Mouse (Mus musculus) hindbrain, embryonic 15.5 days (tissue): Measurements from ENCODE around the gene Pacsin3. TPM values are rescaled to one million over a fixed set of nuclear protein-coding genes. Genes with fewer than 3 reads are reported as not detected.
A peak's percentile ranks its signal among the peaks of the same experiment; 100 is the strongest.

Experiments
- ATAC-seq: fragments of 200-750 bp; cut with Nextera tagmentation; 2 replicates; pipeline ENCODE4 v1.8.0; 2017; ENCODE audit warnings: low read depth, moderate number of reproducible peaks, moderate TSS enrichment; ENCODE audit not compliant: low FRiP score
- H3K27ac ChIP-seq: fragments of 300-500 bp; sonication (generic); replicated peaks from 2 replicates; pipeline ENCODE4 v1.5.1; 2015; ENCODE audit warnings: mild to moderate bottlenecking, inconsistent platforms
- H3K27me3 ChIP-seq: fragments of 300-500 bp; sonication (generic); 2 replicates; pipeline ENCODE4 v1.6.1; 2015; ENCODE audit warnings: control low read depth, inconsistent platforms
- H3K36me3 ChIP-seq: fragments of 300-500 bp; sonication (generic); 2 replicates; pipeline ENCODE4 v1.6.1; 2015; ENCODE audit warnings: control low read depth, inconsistent platforms
- H3K4me1 ChIP-seq: fragments of 300-500 bp; sonication (generic); replicated peaks from 2 replicates; pipeline ENCODE4 v1.6.1; 2015; ENCODE audit warnings: control low read depth, inconsistent platforms
- H3K4me2 ChIP-seq: fragments of 300-500 bp; sonication (generic); 2 replicates; pipeline ENCODE4 v1.6.1; 2015; ENCODE audit warnings: moderate library complexity, mild to moderate bottlenecking, inconsistent platforms
- H3K4me3 ChIP-seq: fragments of 300-500 bp; sonication (generic); 2 replicates; pipeline ENCODE4 v1.5.1; 2015; ENCODE audit warnings: mild to moderate bottlenecking, inconsistent platforms
- H3K9ac ChIP-seq: fragments of 300-500 bp; sonication (generic); 2 replicates; pipeline ENCODE4 v1.6.1; 2015; ENCODE audit warnings: inconsistent platforms
- H3K9me3 ChIP-seq: fragments of 300-500 bp; sonication (generic); 2 replicates; pipeline ENCODE4 v1.6.1; 2016; ENCODE audit warnings: control low read depth, inconsistent platforms
- WGBS: fragments of 180-500 bp; shearing (Covaris S2); methylation state at CpG from one replicate; pipeline ENCODE4 v1.1.7; 2015; 5-methylcytosine and 5-hydroxymethylcytosine counted together
- polyA plus RNA-seq: library from polyadenylated mRNA; unstranded; fragments of >200 nt; fragmentation: Nextera tagmentation; extraction: Ambion mirVana; gene quantifications from 2 replicates; pipeline ENCODE4 v1.2.1, GENCODE M21; 2015

The Pacsin3 gene
- polyA plus RNA-seq, 1 experiment from 2014 or later: 17.0 TPM

GRCm38 (mm10) chr2:91285885-91286505, 30.2 kb downstream of the Pacsin3 start:
- Histone ChIP-seq H3K9ac (no peak overlapping the region), H3K4me1 (peaks cover 16% of the 10 kb centered on the region), H3K27ac (no peak overlapping the region), H3K4me2 (no peak overlapping the region), H3K27me3 (no peaks in the 10 kb centered on the region), H3K36me3 (0 out of 2 replicates have a peak, but pooled peaks cover 4% of the 10 kb centered on the region), H3K9me3 (no peaks in the 10 kb centered on the region), H3K4me3 (no peak overlapping the region)
- peak; percentile 27; the same call in 1 of the 2 replicates for ATAC-seq
- WGBS: 13% methylated on average over 7 of the region's 7 CpGs

GRCm38 (mm10) chr2:91287563-91287962, 31.8 kb downstream of the Pacsin3 start:
- Histone ChIP-seq H3K36me3 (0 out of 2 replicates have a peak, but pooled peaks cover 4% of the 10 kb centered on the region), H3K9me3 (no peaks in the 10 kb centered on the region), H3K4me1 (peaks cover 21% of the 10 kb centered on the region), H3K4me3 (no peak overlapping the region), H3K27ac (no peak overlapping the region), H3K27me3 (no peaks in the 10 kb centered on the region), H3K4me2 (no peak overlapping the region), H3K9ac (no peak overlapping the region)
- no peak for ATAC-seq
- 82% methylated on average over 6 of the region's 6 CpGs for WGBS

GRCm38 (mm10) chr2:91291197-91292007, 35.6 kb downstream of the Pacsin3 start:
- 0 out of 2 replicates have a peak, but pooled peaks cover 6% of the 10 kb centered on the region for H3K4me1 ChIP-seq
- no peaks in the 10 kb centered on the region for H3K27me3 ChIP-seq
- peak; percentile 65 for ATAC-seq
- H3K4me2 ChIP-seq: no peak overlapping the region
- no peaks in the 10 kb centered on the region for H3K9me3 ChIP-seq
- 0 out of 2 replicates have a peak overlapping the region, but pooled peaks have one; percentile 10 for H3K27ac ChIP-seq
- WGBS: 71% methylated on average over 12 of the region's 12 CpGs
- H3K9ac ChIP-seq: no peak overlapping the region
- 0 out of 2 replicates have a peak, but pooled peaks cover 4% of the 10 kb centered on the region for H3K36me3 ChIP-seq
- no peak overlapping the region for H3K4me3 ChIP-seq

GRCm38 (mm10) chr2:91294226-91294625, 38.5 kb downstream of the Pacsin3 start:
- ATAC-seq: no peak

GRCm38 (mm10) chr2:91295895-91296294, 40.1 kb downstream of the Pacsin3 start:
- Histone ChIP-seq H3K4me2 (no peak overlapping the region), H3K4me3 (no peak overlapping the region), H3K27ac (no peak overlapping the region), H3K27me3 (no peaks in the 10 kb centered on the region), H3K9me3 (no peaks in the 10 kb centered on the region), H3K4me1 (0 out of 2 replicates have a peak, but pooled peaks cover 6% of the 10 kb centered on the region), H3K9ac (no peak overlapping the region), H3K36me3 (no peaks in the 10 kb centered on the region)
- 91% methylated on average over 5 of the region's 5 CpGs for WGBS
- ATAC-seq: no peak

More at GRCm38 (mm10) chr2:91294226-91294625, 38.5 kb downstream of the Pacsin3 start:
- Histone ChIP-seq H3K36me3 (no peaks in the 10 kb centered on the region), H3K27ac (no peak overlapping the region), H3K4me2 (no peak overlapping the region), H3K27me3 (no peaks in the 10 kb centered on the region), H3K9me3 (no peaks in the 10 kb centered on the region), H3K4me1 (0 out of 2 replicates have a peak, but pooled peaks cover 6% of the 10 kb centered on the region), H3K4me3 (no peak overlapping the region), H3K9ac (no peak overlapping the region)
- 87% methylated on average over 3 of the region's 3 CpGs for WGBS

GRCm38 (mm10) chr2:91299156-91299555, 43.4 kb downstream of the Pacsin3 start:
- Histone ChIP-seq H3K4me1 (no peaks in the 10 kb centered on the region), H3K36me3 (no peaks in the 10 kb centered on the region), H3K9ac (no peak overlapping the region), H3K9me3 (no peaks in the 10 kb centered on the region), H3K27ac (no peak overlapping the region), H3K27me3 (no peaks in the 10 kb centered on the region), H3K4me2 (no peak overlapping the region), H3K4me3 (no peak overlapping the region)
- WGBS: 78% methylated on average over 3 of the region's 3 CpGs
- ATAC-seq: 0 out of 2 replicates have a peak, but pooled peaks have one; percentile 19

GRCm38 (mm10) chr2:91300784-91301183, 45.0 kb downstream of the Pacsin3 start:
- H3K9ac ChIP-seq: no peak overlapping the region
- H3K27me3 ChIP-seq: no peaks in the 10 kb centered on the region
- 97% methylated on average over 2 of the region's 2 CpGs for WGBS
- H3K4me3 ChIP-seq: no peak overlapping the region
- no peaks in the 10 kb centered on the region for H3K4me1 ChIP-seq
- no peak for ATAC-seq
- H3K27ac ChIP-seq: no peak overlapping the region
- H3K9me3 ChIP-seq: no peaks in the 10 kb centered on the region
- H3K36me3 ChIP-seq: no peaks in the 10 kb centered on the region
- H3K4me2 ChIP-seq: no peak overlapping the region

GRCm38 (mm10) chr2:91301836-91302235, 46.1 kb downstream of the Pacsin3 start:
- no peak for ATAC-seq
- no peak overlapping the region for H3K4me3 ChIP-seq
- H3K9ac ChIP-seq: no peak overlapping the region
- WGBS: 88% methylated on average over 2 of the region's 2 CpGs
- H3K27ac ChIP-seq: no peak overlapping the region
- no peaks in the 10 kb centered on the region for H3K9me3 ChIP-seq
- H3K36me3 ChIP-seq: no peaks in the 10 kb centered on the region
- H3K27me3 ChIP-seq: no peaks in the 10 kb centered on the region
- no peak overlapping the region for H3K4me2 ChIP-seq
- H3K4me1 ChIP-seq: no peaks in the 10 kb centered on the region

GRCm38 (mm10) chr2:91302845-91303244, 47.1 kb downstream of the Pacsin3 start:
- Histone ChIP-seq H3K9ac (no peak overlapping the region), H3K27me3 (no peaks in the 10 kb centered on the region), H3K4me2 (no peak overlapping the region), H3K9me3 (no peaks in the 10 kb centered on the region), H3K36me3 (no peaks in the 10 kb centered on the region), H3K27ac (no peak overlapping the region), H3K4me1 (no peaks in the 10 kb centered on the region), H3K4me3 (no peak overlapping the region)
- no peak for ATAC-seq
- 64% methylated on average over 3 of the region's 3 CpGs for WGBS

- H3K9ac ChIP-seq: no peak overlapping the region
- H3K4me2 ChIP-seq: no peak overlapping the region
- H3K27me3 ChIP-seq: no peaks in the 10 kb centered on the region
- no peak overlapping the region for H3K27ac ChIP-seq
- H3K36me3 ChIP-seq: no peaks in the 10 kb centered on the region
- no peak for ATAC-seq
- H3K4me3 ChIP-seq: no peak overlapping the region
- H3K9me3 ChIP-seq: no peaks in the 10 kb centered on the region
- 95% methylated on average over 9 of the region's 9 CpGs for WGBS
- H3K4me1 ChIP-seq: no peaks in the 10 kb centered on the region
These were observed 50.2 kb downstream of the Pacsin3 start for GRCm38 (mm10) chr2:91305926-91306325.

GRCm38 (mm10) chr2:91306589-91306988, 50.8 kb downstream of the Pacsin3 start:
- no peak for ATAC-seq
- no peaks in the 10 kb centered on the region for H3K4me1 ChIP-seq
- H3K36me3 ChIP-seq: no peaks in the 10 kb centered on the region
- no peak overlapping the region for H3K4me2 ChIP-seq
- H3K9ac ChIP-seq: no peak overlapping the region
- H3K9me3 ChIP-seq: no peaks in the 10 kb centered on the region
- H3K4me3 ChIP-seq: no peak overlapping the region
- no peaks in the 10 kb centered on the region for H3K27me3 ChIP-seq
- H3K27ac ChIP-seq: no peak overlapping the region

- H3K4me1 ChIP-seq: 0 out of 2 replicates have a peak, but pooled peaks cover 7% of the 10 kb centered on the region
- no peak overlapping the region for H3K9ac ChIP-seq
- H3K27me3 ChIP-seq: no peaks in the 10 kb centered on the region
- no peak overlapping the region for H3K27ac ChIP-seq
- WGBS: 58% methylated on average over 5 of the region's 5 CpGs
- H3K36me3 ChIP-seq: no peaks in the 10 kb centered on the region
- H3K9me3 ChIP-seq: no peaks in the 10 kb centered on the region
- no peak overlapping the region for H3K4me3 ChIP-seq
- no peak for ATAC-seq
- H3K4me2 ChIP-seq: no peak overlapping the region
These were observed 52.9 kb downstream of the Pacsin3 start for GRCm38 (mm10) chr2:91308680-91309079.
